Mouse (Mus musculus) frontal cortex, adult (tissue): ENCODE measurements around the gene Aplnr.

Experiments used
- ATAC-seq: cut with Nextera tagmentation; 2 replicates; pipeline ENCODE4 v1.9.2; 2017; ENCODE audit warnings: mild to moderate bottlenecking, moderate library complexity, mixed read lengths; ENCODE audit not compliant: low TSS enrichment

Aplnr gene

GRCm38 (mm10) chr2:85137601-85138140, 1.6 kb downstream of the Aplnr start:
- no peak for ATAC-seq

GRCm38 (mm10) chr2:85138143-85138542, 2.1 kb downstream of the Aplnr start:
- ATAC-seq: no peak

- ATAC-seq: no peak
Observed at GRCm38 (mm10) chr2:85139393-85139792, 3.4 kb downstream of the Aplnr start.

GRCm38 (mm10) chr2:85139846-85140245, 3.8 kb downstream of the Aplnr start:
- no peak for ATAC-seq

GRCm38 (mm10) chr2:85140833-85141232, 4.8 kb downstream of the Aplnr start:
- ATAC-seq: peak; percentile 81

GRCm38 (mm10) chr2:85144908-85145307, 8.9 kb downstream of the Aplnr start:
- ATAC-seq: no peak

- ATAC-seq: peak; percentile 54; the same call in 1 of the 2 replicates
Observed at GRCm38 (mm10) chr2:85145346-85145745, 9.3 kb downstream of the Aplnr start.

- ATAC-seq: peak; percentile 84
Observed at GRCm38 (mm10) chr2:85147481-85147880, 11.5 kb downstream of the Aplnr start.

- no peak for ATAC-seq
Observed at GRCm38 (mm10) chr2:85150373-85150772, 14.3 kb downstream of the Aplnr start.

- peak; percentile 58 for ATAC-seq
Observed at GRCm38 (mm10) chr2:85151233-85151632, 15.2 kb downstream of the Aplnr start.

GRCm38 (mm10) chr2:85155334-85155733, 19.3 kb downstream of the Aplnr start:
- ATAC-seq: no peak

GRCm38 (mm10) chr2:85156136-85156535, 20.1 kb downstream of the Aplnr start:
- no peak for ATAC-seq

GRCm38 (mm10) chr2:85157382-85157781, 21.4 kb downstream of the Aplnr start:
- no peak for ATAC-seq

- ATAC-seq: no peak
Observed at GRCm38 (mm10) chr2:85160901-85161637, 25.0 kb downstream of the Aplnr start.

- ATAC-seq: no peak
Observed at GRCm38 (mm10) chr2:85161638-85162093, 25.6 kb downstream of the Aplnr start.

GRCm38 (mm10) chr2:85163311-85164047, 27.5 kb downstream of the Aplnr start:
- ATAC-seq: no peak

GRCm38 (mm10) chr2:85167624-85168023, 31.6 kb downstream of the Aplnr start:
- no peak for ATAC-seq

GRCm38 (mm10) chr2:85168327-85168726, 32.3 kb downstream of the Aplnr start:
- ATAC-seq: no peak

- ATAC-seq: no peak
Observed at GRCm38 (mm10) chr2:85172071-85172762, 36.2 kb downstream of the Aplnr start.

- ATAC-seq: no peak
Observed at GRCm38 (mm10) chr2:85172763-85173103, 36.7 kb downstream of the Aplnr start.

GRCm38 (mm10) chr2:85173545-85173944, 37.5 kb downstream of the Aplnr start:
- no peak for ATAC-seq

GRCm38 (mm10) chr2:85178139-85178800, 42.2 kb downstream of the Aplnr start:
- no peak for ATAC-seq
